Comparison of ENCODE assay signal across 8 mouse cellular contexts in the genomic region with DNA sequence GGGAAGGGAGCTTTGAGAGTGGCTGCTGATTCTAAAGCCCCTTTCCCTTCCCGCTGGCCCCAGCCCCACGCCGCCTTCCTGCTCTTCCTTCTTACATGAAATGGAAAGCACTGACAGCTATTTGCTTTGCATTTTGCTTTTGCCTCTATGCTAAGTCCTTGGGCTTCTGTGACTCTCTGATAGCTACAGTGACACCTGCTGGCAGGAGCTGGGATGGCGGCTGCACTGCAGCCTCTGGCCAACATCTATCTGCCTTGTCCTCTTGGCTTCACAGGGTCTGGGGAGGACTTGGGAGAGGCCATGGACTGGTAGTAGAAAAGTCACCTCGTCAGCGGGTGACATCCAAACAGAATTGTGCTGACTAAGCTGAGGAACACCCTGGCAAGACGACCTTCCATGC.
DNase-seq lines count a peak whose midpoint lies in the region; ATAC-seq and TF ChIP-seq lines count a peak whose summit lies in the region.

No protein-coding gene starts in this region.

- 13% methylated on average over 7 of the region's 7 CpGs for whole genome bisulfite sequencing in hindbrain, postnatal 0 days

- no peak overlapping the region for H3K4me2 ChIP-seq in hindbrain, postnatal 0 days (ENCODE audit: low read depth, low read length)

- peaks cover 29% of the 10 kb centered on the region; the same call in 1 of the 2 replicates for H3K36me3 ChIP-seq in hindbrain, postnatal 0 days (ENCODE audit: insufficient read depth, low read length)

- no peak overlapping the region for H3K9ac ChIP-seq in hindbrain, postnatal 0 days (replicated peaks; ENCODE audit: low read length)

- peak; percentile 53 for DNase-seq in T-cell, adult 2 months (ENCODE audit: low spot score)
- DNase-seq in cerebellum, adult 11-12 months = peak; percentile 72
- peak; percentile 71 to 95 for DNase-seq in frontal cortex, adult 2 months (ENCODE audit: extremely low spot score in 1 of 2, low spot score in 1 of 2)
- peak; percentile 92 for DNase-seq in hindbrain, postnatal 0 days (ENCODE audit: low spot score)
- peak; percentile 63 to 91 for DNase-seq in left cerebral cortex, adult 8-10 months (ENCODE audit: low spot score in 2 of 2)
- DNase-seq in mesoderm, embryonic 11.5 days (ENCODE audit: low read depth, low spot score) = peak; percentile 84
- DNase-seq in right cerebral cortex, postnatal 36 days (ENCODE audit: low spot score in 2 of 2) = peak; percentile 75 to 83
- DNase-seq in urinary bladder, postnatal 4 days (ENCODE audit: low spot score in 2 of 2) = peak; percentile 60 to 85

- no peaks in the 10 kb centered on the region for H3K9me3 ChIP-seq in hindbrain, postnatal 0 days (ENCODE audit: low read length)

- H3K27ac ChIP-seq in hindbrain, postnatal 0 days = no peak overlapping the region

- H3K4me1 ChIP-seq in hindbrain, postnatal 0 days (ENCODE audit: insufficient read depth, low read length) = no peaks in the 10 kb centered on the region

- peak; percentile 97 for TF ChIP-seq CTCF in hindbrain, postnatal 0 days (IDR thresholded peaks at IDR 0.05; ENCODE audit: low read depth)

- H3K4me3 ChIP-seq in hindbrain, postnatal 0 days (ENCODE audit: low read length) = no peak overlapping the region

- no peaks in the 10 kb centered on the region for H3K27me3 ChIP-seq in hindbrain, postnatal 0 days (ENCODE audit: insufficient read depth, low read length)

- peak; percentile 81 for ATAC-seq in hindbrain, postnatal 0 days
